Mouse (Mus musculus): ENCODE measurements at regions not wholly inside any gene's neighbourhood (a gene's known extent, or its start where the extent isn't known, plus 50 kb on each side); places are given as distances from the start of the nearest gene placed in this dataset.

DNA sequence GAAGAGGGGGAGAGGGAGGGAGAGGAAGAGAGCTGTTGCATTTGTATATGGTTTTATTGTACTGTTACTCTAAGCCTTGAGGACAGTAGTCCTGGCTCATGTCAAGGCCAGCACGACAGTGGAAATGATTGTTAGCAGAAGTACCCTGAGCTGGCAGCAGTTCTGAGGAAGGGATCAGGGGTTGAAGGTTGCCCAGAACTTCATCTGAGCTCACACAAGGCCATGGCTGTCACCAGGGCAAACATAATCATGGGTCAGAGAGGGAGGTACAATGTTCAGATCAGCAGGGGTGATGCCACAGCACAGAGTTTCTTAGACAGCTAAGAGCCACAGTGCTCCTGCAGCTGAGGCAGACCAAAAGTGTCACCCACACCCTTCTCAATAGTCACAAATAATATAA, 114.8 kb downstream of the Rplp1 start:
- in situ Hi-C loops (cut with MboI; ENCODE audit: low sequenced_read_pairs in 2 of 2, unreplicated experiment in 2 of 2): no loop called here
- TF ChIP-seq ZC3H11A (IDR thresholded peaks at IDR 0.05; ENCODE audit: borderline replicate concordance, low read depth, low read length): no peak
- TF ChIP-seq MAFK (IDR thresholded peaks at IDR 0.05; ENCODE audit: insufficient read depth, low read depth, low read length): no peak
- H3K27ac ChIP-seq (ENCODE audit: insufficient read depth, low read depth, low read length, poor library complexity, severe bottlenecking): no peak overlapping the region
- H3K4me3 ChIP-seq (ENCODE audit: insufficient read depth in 1 of 2, low read depth in 1 of 2, low read length in 2 of 2, poor library complexity in 1 of 2, severe bottlenecking in 1 of 2): no peak overlapping the region
- H3K4me1 ChIP-seq (ENCODE audit: control insufficient read depth in 2 of 2, insufficient read depth in 2 of 2, low read length in 2 of 2, poor library complexity in 1 of 2): no peaks in the 10 kb centered on the region
- no peak overlapping the region for H3K9ac ChIP-seq (ENCODE audit: insufficient read depth, low read depth, low read length, poor library complexity, severe bottlenecking)
- DNase-seq (ENCODE audit: low read depth, low spot score): no peak
- H3K36me3 ChIP-seq (ENCODE audit: control insufficient read depth, insufficient read depth, low read length, poor library complexity, severe bottlenecking): no peaks in the 10 kb centered on the region
- no peaks in the 10 kb centered on the region for H3K9me3 ChIP-seq (ENCODE audit: control insufficient read depth, insufficient read depth, low read depth, low read length)

DNA sequence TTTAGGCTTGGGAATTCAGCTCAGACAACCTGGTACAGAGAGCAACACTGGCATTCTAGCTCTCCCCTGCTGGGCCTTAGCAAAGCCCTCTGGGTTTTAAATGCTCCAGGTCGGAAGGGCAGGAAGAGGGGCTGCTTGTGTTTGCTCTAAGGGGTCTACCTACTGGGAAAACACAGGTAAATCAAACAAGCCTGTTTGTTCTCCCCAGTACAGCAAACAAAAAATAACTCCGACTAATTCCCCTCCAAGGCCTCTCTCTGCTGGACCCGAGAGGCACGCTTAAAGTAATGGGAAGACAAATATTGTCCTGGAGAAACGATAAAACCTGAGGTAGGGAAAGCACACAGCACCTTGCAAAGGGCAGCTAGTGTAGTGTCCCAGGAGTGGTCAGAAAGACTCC, 118.4 kb downstream of the Rplp1 start:
- Histone ChIP-seq H3K9me3 (ENCODE audit: control insufficient read depth, insufficient read depth, low read depth, low read length) (no peaks in the 10 kb centered on the region), H3K9ac (ENCODE audit: insufficient read depth, low read depth, low read length, poor library complexity, severe bottlenecking) (no peak overlapping the region), H3K27ac (ENCODE audit: insufficient read depth, low read depth, low read length, poor library complexity, severe bottlenecking) (no peak overlapping the region), H3K4me1 (ENCODE audit: control insufficient read depth in 2 of 2, insufficient read depth in 2 of 2, low read length in 2 of 2, poor library complexity in 1 of 2) (no peaks in the 10 kb centered on the region), H3K4me3 (ENCODE audit: insufficient read depth in 1 of 2, low read depth in 1 of 2, low read length in 2 of 2, poor library complexity in 1 of 2, severe bottlenecking in 1 of 2) (no peak overlapping the region), H3K36me3 (ENCODE audit: control insufficient read depth, insufficient read depth, low read length, poor library complexity, severe bottlenecking) (no peaks in the 10 kb centered on the region)
- in situ Hi-C loops (cut with MboI; ENCODE audit: low sequenced_read_pairs in 2 of 2, unreplicated experiment in 2 of 2): no loop called here
- DNase-seq (ENCODE audit: low read depth, low spot score): no peak
- TF ChIP-seq MAFK (IDR thresholded peaks at IDR 0.05; ENCODE audit: insufficient read depth, low read depth, low read length) (no peak), ZC3H11A (IDR thresholded peaks at IDR 0.05; ENCODE audit: borderline replicate concordance, low read depth, low read length) (no peak), CHD2 (IDR thresholded peaks at IDR 0.05; ENCODE audit: low read depth, low read length) (no peak), ZNF384 (IDR thresholded peaks at IDR 0.05; ENCODE audit: low read depth, low read length) (no peak), HCFC1 (IDR thresholded peaks at IDR 0.05; ENCODE audit: borderline replicate concordance, insufficient read depth, low read length) (no peak)

DNA sequence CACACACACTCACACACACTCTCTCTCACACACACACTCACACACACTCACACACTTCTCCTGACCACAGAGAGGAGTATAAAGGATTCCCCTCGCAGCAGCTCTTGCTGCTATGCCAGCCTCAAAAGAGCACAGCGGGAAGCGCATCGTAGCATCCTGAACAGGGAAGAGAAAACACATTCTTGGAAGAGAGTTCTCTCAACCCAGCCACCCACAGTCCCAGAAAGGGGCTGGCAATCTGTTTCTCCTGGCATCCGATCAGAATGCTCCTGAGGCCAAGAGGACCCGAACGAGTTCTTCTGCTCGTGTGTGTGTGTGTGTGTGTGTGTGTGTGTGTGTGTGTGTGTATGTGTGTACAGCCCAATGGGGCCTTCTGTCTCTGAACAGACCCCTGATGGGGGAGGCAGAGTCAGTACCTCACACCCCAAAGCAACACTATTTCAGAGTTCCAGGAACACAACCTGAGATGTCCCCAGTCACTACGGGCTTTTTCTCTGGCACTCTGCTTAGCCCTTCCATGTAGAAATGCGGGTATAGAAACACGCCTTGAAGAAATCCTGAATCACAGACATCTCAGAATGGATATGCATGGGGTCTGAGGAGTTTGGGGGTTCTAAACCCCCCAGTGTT, 122.8 kb downstream of the Rplp1 start:
- no peaks in the 10 kb centered on the region for H3K9me3 ChIP-seq (ENCODE audit: control insufficient read depth, insufficient read depth, low read depth, low read length)
- no peaks in the 10 kb centered on the region for H3K4me1 ChIP-seq (ENCODE audit: control insufficient read depth in 2 of 2, insufficient read depth in 2 of 2, low read length in 2 of 2, poor library complexity in 1 of 2)
- no peak overlapping the region for H3K27ac ChIP-seq (ENCODE audit: insufficient read depth, low read depth, low read length, poor library complexity, severe bottlenecking)
- H3K4me3 ChIP-seq (ENCODE audit: insufficient read depth in 1 of 2, low read depth in 1 of 2, low read length in 2 of 2, poor library complexity in 1 of 2, severe bottlenecking in 1 of 2): no peak overlapping the region
- in situ Hi-C loops (cut with MboI; ENCODE audit: low sequenced_read_pairs in 2 of 2, unreplicated experiment in 2 of 2): no loop called here
- no peak overlapping the region for H3K9ac ChIP-seq (ENCODE audit: insufficient read depth, low read depth, low read length, poor library complexity, severe bottlenecking)
- TF ChIP-seq ZC3H11A (IDR thresholded peaks at IDR 0.05; ENCODE audit: borderline replicate concordance, low read depth, low read length) (no peak), HCFC1 (IDR thresholded peaks at IDR 0.05; ENCODE audit: borderline replicate concordance, insufficient read depth, low read length) (no peak), ZNF384 (IDR thresholded peaks at IDR 0.05; ENCODE audit: low read depth, low read length) (no peak)
- H3K36me3 ChIP-seq (ENCODE audit: control insufficient read depth, insufficient read depth, low read length, poor library complexity, severe bottlenecking): no peaks in the 10 kb centered on the region
- no peak for DNase-seq (ENCODE audit: low read depth, low spot score)

DNA sequence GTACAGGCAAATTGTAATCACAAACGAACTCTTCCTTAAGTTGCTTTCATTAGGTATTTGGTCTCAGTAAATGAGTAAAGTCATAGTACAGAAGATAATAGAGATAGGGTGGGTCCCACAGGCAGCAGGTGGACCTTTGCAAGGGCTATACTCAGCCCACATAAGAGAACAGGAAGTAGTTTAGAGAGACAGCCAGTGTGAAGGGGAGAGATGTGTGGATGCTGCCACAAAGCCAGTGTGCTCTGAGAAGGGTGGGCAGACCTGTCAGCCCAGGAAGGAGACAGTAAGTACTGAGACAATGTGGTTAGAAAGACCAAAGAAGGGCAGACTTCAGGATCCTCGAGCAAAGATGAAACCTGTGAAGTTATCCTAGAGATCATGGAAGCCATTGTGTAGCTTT, 123.5 kb downstream of the Rplp1 start:
- no peak for DNase-seq (ENCODE audit: low read depth, low spot score)
- no peak for TF ChIP-seq ZNF384 (IDR thresholded peaks at IDR 0.05; ENCODE audit: low read depth, low read length)
- TF ChIP-seq CHD2 (IDR thresholded peaks at IDR 0.05; ENCODE audit: low read depth, low read length): no peak
- no peak for TF ChIP-seq ZC3H11A (IDR thresholded peaks at IDR 0.05; ENCODE audit: borderline replicate concordance, low read depth, low read length)
- no peak for TF ChIP-seq MAFK (IDR thresholded peaks at IDR 0.05; ENCODE audit: insufficient read depth, low read depth, low read length)
- TF ChIP-seq HCFC1 (IDR thresholded peaks at IDR 0.05; ENCODE audit: borderline replicate concordance, insufficient read depth, low read length): no peak
- H3K9ac ChIP-seq (ENCODE audit: insufficient read depth, low read depth, low read length, poor library complexity, severe bottlenecking): no peak overlapping the region

More for the DNA sequence above, 123.5 kb downstream of the Rplp1 start:
- H3K36me3 ChIP-seq (ENCODE audit: control insufficient read depth, insufficient read depth, low read length, poor library complexity, severe bottlenecking): no peaks in the 10 kb centered on the region
- no peaks in the 10 kb centered on the region for H3K4me1 ChIP-seq (ENCODE audit: control insufficient read depth in 2 of 2, insufficient read depth in 2 of 2, low read length in 2 of 2, poor library complexity in 1 of 2)
- in situ Hi-C loops (cut with MboI; ENCODE audit: low sequenced_read_pairs in 2 of 2, unreplicated experiment in 2 of 2): no loop called here
- H3K27ac ChIP-seq (ENCODE audit: insufficient read depth, low read depth, low read length, poor library complexity, severe bottlenecking): no peak overlapping the region
- no peaks in the 10 kb centered on the region for H3K9me3 ChIP-seq (ENCODE audit: control insufficient read depth, insufficient read depth, low read depth, low read length)
- H3K4me3 ChIP-seq (ENCODE audit: insufficient read depth in 1 of 2, low read depth in 1 of 2, low read length in 2 of 2, poor library complexity in 1 of 2, severe bottlenecking in 1 of 2): no peak overlapping the region
